Mouse (Mus musculus) intestine, embryonic 14.5 days (tissue): Measurements from ENCODE around the gene Thy1. TPM values are rescaled to one million over a fixed set of nuclear protein-coding genes. Genes with fewer than 3 reads are reported as not detected.

Source experiments
- ATAC-seq: fragments of 200-750 bp; cut with Nextera tagmentation; replicated peaks from 2 replicates; pipeline ENCODE4 v1.8.0; 2017; ENCODE audit warnings: low read depth, moderate number of reproducible peaks, moderate TSS enrichment, moderate library complexity; ENCODE audit not compliant: low FRiP score, low TSS enrichment
- DNase-seq: peaks from one replicate; pipeline ENCODE4 v3.0.0-alpha.2; 2018; ENCODE audit warnings: low spot score
- H3K27ac ChIP-seq: fragments of 300-500 bp; sonication (generic); 2 replicates; pipeline ENCODE4 v1.5.1; 2014; ENCODE audit warnings: low read depth, mild to moderate bottlenecking, control low read depth
- H3K27me3 ChIP-seq: fragments of 300-500 bp; sonication (generic); replicated peaks from 2 replicates; pipeline ENCODE4 v1.6.1; 2014; ENCODE audit warnings: low read length, control low read depth; ENCODE audit not compliant: control insufficient read depth, insufficient read depth
- H3K36me3 ChIP-seq: fragments of 300-500 bp; sonication (generic); 2 replicates; pipeline ENCODE4 v1.6.1; 2014; ENCODE audit warnings: low read length, control low read depth; ENCODE audit not compliant: control insufficient read depth, insufficient read depth
- H3K4me1 ChIP-seq: fragments of 300-500 bp; sonication (generic); replicated peaks from 2 replicates; pipeline ENCODE4 v1.6.1; 2014; ENCODE audit warnings: low read length, control low read depth, mixed read lengths; ENCODE audit not compliant: control insufficient read depth, insufficient read depth
- H3K4me2 ChIP-seq: fragments of 300-500 bp; sonication (generic); 2 replicates; pipeline ENCODE4 v1.6.1; 2014; ENCODE audit warnings: low read length
- H3K4me3 ChIP-seq: fragments of 300-500 bp; sonication (generic); 2 replicates; pipeline ENCODE4 v1.5.1; 2014; ENCODE audit warnings: low read depth, low read length, control low read depth, mixed read lengths
- H3K9ac ChIP-seq: fragments of 300-500 bp; sonication (generic); 2 replicates; pipeline ENCODE4 v1.6.1; 2014; ENCODE audit warnings: mild to moderate bottlenecking, low read length
- H3K9me3 ChIP-seq: fragments of 300-500 bp; sonication (generic); 2 replicates; pipeline ENCODE4 v1.6.1; 2016; ENCODE audit warnings: low read length, control low read depth; ENCODE audit not compliant: control insufficient read depth
- WGBS: fragments of 180-500 bp; shearing (Covaris S2); extraction: QIAGEN DNeasy Blood & Tissue Kit; methylation state at CpG from one replicate; pipeline ENCODE4 v1.1.7; 2014; 5-methylcytosine and 5-hydroxymethylcytosine counted together
- polyA plus RNA-seq: library from polyadenylated mRNA; unstranded; fragments of >200 nt; fragmentation: Nextera tagmentation; extraction: Ambion mirVana; gene quantifications from 2 replicates; pipeline ENCODE4 v1.2.1, GENCODE M21; 2014

Gene Thy1
- polyA plus RNA-seq, 1 experiment from 2014 or later, result 2.0 TPM

DNA sequence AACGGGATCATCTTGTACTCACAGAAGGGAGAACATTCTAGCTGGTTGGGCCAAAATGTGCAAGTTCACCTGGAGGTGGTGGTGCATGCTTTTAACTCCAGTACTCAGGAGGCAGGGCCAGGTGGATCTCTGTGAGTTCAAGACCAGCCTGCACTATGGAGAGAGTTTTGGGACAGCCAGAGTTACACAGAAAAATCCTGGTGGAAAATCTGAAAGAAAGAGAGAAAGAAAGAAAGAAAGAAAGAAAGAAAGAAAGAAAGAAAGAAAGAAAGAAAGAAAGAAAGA lies 846 bp upstream of the Thy1 start:
- 76% methylated on average over 1 of the region's 1 CpGs for WGBS
- no peaks in the 10 kb centered on the region for H3K9me3 ChIP-seq
- DNase-seq (no peak), ATAC-seq (no peak)
- no peak overlapping the region for H3K4me3 ChIP-seq
- no peak overlapping the region for H3K4me2 ChIP-seq
- H3K27ac ChIP-seq, result no peak overlapping the region
- H3K27me3 ChIP-seq, result peaks cover 25% of the 10 kb centered on the region
- peaks cover 9% of the 10 kb centered on the region for H3K4me1 ChIP-seq
- H3K36me3 ChIP-seq, result no peaks in the 10 kb centered on the region
- H3K9ac ChIP-seq, result no peak overlapping the region

DNA sequence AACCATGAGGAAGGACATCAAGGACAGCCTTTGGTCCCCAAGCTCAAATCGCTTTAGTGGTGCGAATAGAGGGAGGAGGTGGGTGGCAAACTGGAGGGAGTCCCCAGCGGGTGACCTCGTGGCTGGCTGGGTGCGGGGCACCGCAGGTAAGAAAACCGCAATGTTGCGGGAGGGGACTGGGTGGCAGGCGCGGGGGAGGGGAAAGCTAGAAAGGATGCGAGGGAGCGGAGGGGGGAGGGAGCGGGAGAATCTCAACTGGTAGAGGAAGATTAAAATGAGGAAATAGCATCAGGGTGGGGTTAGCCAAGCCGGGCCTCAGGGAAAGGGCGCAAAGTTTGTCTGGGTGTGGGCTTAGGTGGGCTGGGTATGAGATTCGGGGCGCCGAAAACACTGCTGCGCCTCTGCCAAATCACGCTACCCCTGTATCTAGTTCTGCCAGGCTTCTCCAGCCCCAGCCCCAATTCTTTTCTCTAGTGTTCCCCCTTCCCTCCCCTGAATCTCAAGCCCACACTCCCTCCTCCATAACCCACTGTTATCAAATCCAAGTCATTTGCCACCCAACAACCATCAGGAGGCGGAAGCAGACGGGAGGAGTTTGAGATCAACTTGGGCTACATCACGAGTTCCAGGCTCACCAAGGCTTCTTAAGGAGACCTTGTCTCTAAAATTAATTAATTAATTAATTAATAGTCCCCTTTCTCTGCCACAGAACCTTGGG lies 683 bp downstream of the Thy1 start:
- H3K4me2 ChIP-seq, result peak overlapping the region; percentile 55
- no peaks in the 10 kb centered on the region for H3K9me3 ChIP-seq
- no peak overlapping the region for H3K9ac ChIP-seq
- ATAC-seq (no peak), DNase-seq (no peak)
- peaks cover 25% of the 10 kb centered on the region for H3K27me3 ChIP-seq
- no peak overlapping the region for H3K27ac ChIP-seq
- H3K4me1 ChIP-seq, result peaks cover 9% of the 10 kb centered on the region
- H3K4me3 ChIP-seq, result peak overlapping the region; percentile 23
- 3% methylated on average over 22 of the region's 23 CpGs for WGBS
- H3K36me3 ChIP-seq, result no peaks in the 10 kb centered on the region

GRCm38 (mm10) chr9:44044426-44045157 lies 1.4 kb downstream of the Thy1 start:
- ATAC-seq (no peak), DNase-seq (no peak)
- H3K36me3 ChIP-seq, result no peaks in the 10 kb centered on the region
- no peak overlapping the region for H3K9ac ChIP-seq
- no peak overlapping the region; the same call in 1 of the 2 replicates for H3K4me2 ChIP-seq
- peaks cover 9% of the 10 kb centered on the region for H3K4me1 ChIP-seq
- WGBS, result 44% methylated on average over 14 of the region's 14 CpGs
- no peak overlapping the region for H3K27ac ChIP-seq
- H3K4me3 ChIP-seq, result 0 out of 2 replicates have a peak overlapping the region, but pooled peaks have one; percentile 23
- H3K27me3 ChIP-seq, result peaks cover 25% of the 10 kb centered on the region
- no peaks in the 10 kb centered on the region for H3K9me3 ChIP-seq

GRCm38 (mm10) chr9:44045158-44045883 lies 2.1 kb downstream of the Thy1 start:
- Histone ChIP-seq H3K4me1 (peaks cover 9% of the 10 kb centered on the region), H3K9me3 (no peaks in the 10 kb centered on the region), H3K4me2 (no peak overlapping the region), H3K9ac (no peak overlapping the region), H3K4me3 (no peak overlapping the region), H3K36me3 (no peaks in the 10 kb centered on the region), H3K27me3 (peaks cover 25% of the 10 kb centered on the region), H3K27ac (no peak overlapping the region)
- 64% methylated on average over 3 of the region's 3 CpGs for WGBS
- no peak for DNase-seq
- ATAC-seq, result no peak

- DNase-seq (no peak), ATAC-seq (no peak)
- H3K27me3 ChIP-seq, result peaks cover 25% of the 10 kb centered on the region
- H3K36me3 ChIP-seq, result no peaks in the 10 kb centered on the region
- H3K4me3 ChIP-seq, result no peak overlapping the region
- peaks cover 9% of the 10 kb centered on the region for H3K4me1 ChIP-seq
- no peak overlapping the region for H3K4me2 ChIP-seq
- H3K9me3 ChIP-seq, result no peaks in the 10 kb centered on the region
- no peak overlapping the region for H3K9ac ChIP-seq
- WGBS, result 87% methylated on average over 5 of the region's 5 CpGs
- H3K27ac ChIP-seq, result no peak overlapping the region
Measured at GRCm38 (mm10) chr9:44045884-44046272, 2.7 kb downstream of the Thy1 start.

GRCm38 (mm10) chr9:44046426-44046825 lies 3.2 kb downstream of the Thy1 start:
- WGBS, result 92% methylated on average over 12 of the region's 12 CpGs
- Histone ChIP-seq H3K27me3 (peaks cover 25% of the 10 kb centered on the region), H3K9me3 (no peaks in the 10 kb centered on the region), H3K9ac (no peak overlapping the region), H3K4me3 (no peak overlapping the region), H3K36me3 (no peaks in the 10 kb centered on the region), H3K4me1 (peaks cover 9% of the 10 kb centered on the region), H3K27ac (no peak overlapping the region), H3K4me2 (no peak overlapping the region)
- no peak for ATAC-seq
- DNase-seq, result no peak

DNA sequence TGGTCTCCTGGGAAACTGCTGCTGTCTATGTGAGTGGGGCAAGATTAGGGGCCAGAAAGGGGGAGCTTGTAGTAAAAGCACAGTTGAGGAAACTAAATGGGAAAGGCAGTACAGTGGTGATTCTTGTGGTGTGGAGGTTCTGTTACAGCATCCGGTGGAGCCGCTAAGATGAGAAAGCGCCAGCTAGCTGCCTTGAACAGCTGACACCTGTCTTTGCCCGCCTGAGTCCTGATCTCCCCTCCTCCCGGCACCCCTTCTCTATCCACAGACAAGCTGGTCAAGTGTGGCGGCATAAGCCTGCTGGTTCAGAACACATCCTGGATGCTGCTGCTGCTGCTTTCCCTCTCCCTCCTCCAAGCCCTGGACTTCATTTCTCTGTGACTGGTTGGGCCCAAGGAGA lies 3.9 kb downstream of the Thy1 start:
- Histone ChIP-seq H3K27me3 (peaks cover 25% of the 10 kb centered on the region), H3K36me3 (no peaks in the 10 kb centered on the region), H3K4me1 (peaks cover 9% of the 10 kb centered on the region), H3K27ac (no peak overlapping the region), H3K4me2 (no peak overlapping the region), H3K4me3 (no peak overlapping the region), H3K9ac (no peak overlapping the region), H3K9me3 (no peaks in the 10 kb centered on the region)
- ATAC-seq (no peak), DNase-seq (no peak)
- WGBS, result 43% methylated on average over 6 of the region's 6 CpGs

DNA sequence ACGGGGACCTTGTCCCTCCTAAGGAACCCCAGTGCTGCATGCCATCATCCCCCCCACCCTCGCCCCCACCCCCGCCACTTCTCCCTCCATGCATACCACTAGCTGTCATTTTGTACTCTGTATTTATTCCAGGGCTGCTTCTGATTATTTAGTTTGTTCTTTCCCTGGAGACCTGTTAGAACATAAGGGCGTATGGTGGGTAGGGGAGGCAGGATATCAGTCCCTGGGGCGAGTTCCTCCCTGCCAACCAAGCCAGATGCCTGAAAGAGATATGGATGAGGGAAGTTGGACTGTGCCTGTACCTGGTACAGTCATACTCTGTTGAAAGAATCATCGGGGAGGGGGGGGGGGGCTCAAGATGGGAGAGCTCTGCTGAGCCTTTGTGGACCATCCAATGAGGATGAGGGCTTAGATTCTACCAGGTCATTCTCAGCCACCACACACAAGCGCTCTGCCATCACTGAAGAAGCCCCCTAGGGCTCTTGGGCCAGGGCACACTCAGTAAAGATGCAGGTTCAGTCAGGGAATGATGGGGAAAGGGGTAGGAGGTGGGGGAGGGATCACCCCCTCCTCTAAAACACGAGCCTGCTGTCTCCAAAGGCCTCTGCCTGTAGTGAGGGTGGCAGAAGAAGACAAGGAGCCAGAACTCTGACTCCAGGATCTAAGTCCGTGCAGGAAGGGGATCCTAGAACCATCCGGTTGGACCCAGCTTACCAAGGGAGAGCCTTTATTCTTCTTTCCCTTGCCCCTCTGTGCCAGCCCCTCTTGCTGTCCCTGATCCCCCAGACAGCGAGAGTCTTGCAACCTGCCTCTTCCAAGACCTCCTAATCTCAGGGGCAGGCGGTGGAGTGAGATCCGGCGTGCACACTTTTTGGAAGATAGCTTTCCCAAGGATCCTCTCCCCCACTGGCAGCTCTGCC lies 4.6 kb downstream of the Thy1 start:
- Histone ChIP-seq H3K9ac (no peak overlapping the region), H3K27me3 (peaks cover 24% of the 10 kb centered on the region), H3K36me3 (no peaks in the 10 kb centered on the region), H3K27ac (no peak overlapping the region), H3K9me3 (no peaks in the 10 kb centered on the region), H3K4me2 (no peak overlapping the region), H3K4me3 (no peak overlapping the region), H3K4me1 (peaks cover 9% of the 10 kb centered on the region)
- DNase-seq, result no peak
- WGBS, result 75% methylated on average over 14 of the region's 14 CpGs
- no peak for ATAC-seq
